Mouse (Mus musculus) stomach, embryonic 14.5 days (tissue): ENCODE data around the gene Fundc1. TPM values are rescaled to one million over a fixed set of nuclear protein-coding genes. Genes with fewer than 3 reads are reported as not detected.
"Not testable (repeated sequence)": the region's sequence is repeated elsewhere in the genome, so short reads cannot be mapped to it uniquely, and the experiment has no call there.

ENCODE experiments used
- ATAC-seq: fragments of 200-750 bp; cut with Nextera tagmentation; 2 replicates; pipeline ENCODE4 v1.8.0; 2017; ENCODE audit warnings: low read depth, moderate TSS enrichment; ENCODE audit not compliant: insufficient number of reproducible peaks, insufficient read depth, low FRiP score
- H3K27ac ChIP-seq: fragments of 300-500 bp; sonication (generic); 2 replicates; pipeline ENCODE4 v1.5.1; 2014; ENCODE audit warnings: mild to moderate bottlenecking, low read length, moderate library complexity, mixed read lengths
- H3K27me3 ChIP-seq: fragments of 300-500 bp; sonication (generic); 2 replicates; pipeline ENCODE4 v1.6.1; 2014; ENCODE audit warnings: low read length, control low read depth, mixed read lengths; ENCODE audit not compliant: control insufficient read depth, insufficient read depth
- H3K36me3 ChIP-seq: fragments of 300-500 bp; sonication (generic); 2 replicates; pipeline ENCODE4 v1.6.1; 2014; ENCODE audit warnings: mild to moderate bottlenecking, control low read depth, low read length, moderate library complexity, mixed read lengths; ENCODE audit not compliant: control insufficient read depth, insufficient read depth
- H3K4me1 ChIP-seq: fragments of 300-500 bp; sonication (generic); 2 replicates; pipeline ENCODE4 v1.6.1; 2014; ENCODE audit warnings: low read length, control low read depth, mixed read lengths; ENCODE audit not compliant: control insufficient read depth, insufficient read depth
- H3K4me2 ChIP-seq: fragments of 300-500 bp; sonication (generic); replicated peaks from 2 replicates; pipeline ENCODE4 v1.6.1; 2014; ENCODE audit warnings: low read depth, low read length, control low read depth
- H3K4me3 ChIP-seq: fragments of 300-500 bp; sonication (generic); 2 replicates; pipeline ENCODE4 v1.5.1; 2014; ENCODE audit warnings: low read depth, low read length, control low read depth
- H3K9ac ChIP-seq: fragments of 300-500 bp; sonication (generic); replicated peaks from 2 replicates; pipeline ENCODE4 v1.6.1; 2014; ENCODE audit warnings: low read depth, mild to moderate bottlenecking, control low read depth, low read length, moderate library complexity, mixed read lengths
- H3K9me3 ChIP-seq: fragments of 300-500 bp; sonication (generic); 2 replicates; pipeline ENCODE4 v1.6.1; 2016; ENCODE audit warnings: low read depth, low read length, control low read depth; ENCODE audit not compliant: control insufficient read depth
- WGBS: fragments of 180-500 bp; shearing (Covaris S2); extraction: QIAGEN DNeasy Blood & Tissue Kit; methylation state at CpG from one replicate; pipeline ENCODE4 v1.1.7; 2014; 5-methylcytosine and 5-hydroxymethylcytosine counted together
- polyA plus RNA-seq: library from polyadenylated mRNA; unstranded; fragments of >200 nt; fragmentation: Nextera tagmentation; extraction: Ambion mirVana; gene quantifications from 2 replicates; pipeline ENCODE4 v1.2.1, GENCODE M21; 2014

Gene Fundc1
- polyA plus RNA-seq, 1 experiment from 2014 or later: 69.8 TPM

DNA sequence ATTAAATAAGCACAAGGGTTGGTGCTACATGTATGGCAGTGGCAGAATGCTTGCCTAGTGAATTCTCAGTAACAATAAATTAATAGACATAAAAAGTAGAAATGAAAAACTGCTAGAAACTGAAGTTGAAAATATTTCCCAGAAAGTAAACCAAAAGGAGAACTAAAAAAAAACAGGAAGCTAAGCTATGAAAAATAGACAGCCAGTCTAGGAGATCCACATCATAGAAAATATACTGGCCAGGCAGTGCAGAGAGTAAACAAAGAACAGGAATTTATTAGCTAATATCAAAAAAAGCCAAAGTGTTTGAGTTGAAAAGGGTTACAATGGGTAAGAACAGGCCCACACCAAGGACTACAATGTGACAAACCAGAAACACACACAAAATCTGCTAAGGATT is 7.4 kb downstream of the Fundc1 start:
- Histone ChIP-seq H3K9me3 (no peaks in the 10 kb centered on the region), H3K4me3 (no peak overlapping the region), H3K27ac (no peak overlapping the region), H3K27me3 (no peaks in the 10 kb centered on the region), H3K36me3 (no peaks in the 10 kb centered on the region), H3K4me2 (no peak overlapping the region), H3K9ac (no peak overlapping the region), H3K4me1 (no peaks in the 10 kb centered on the region)
- ATAC-seq: no peak

GRCm38 (mm10) chrX:17558746-17559145 is 13.4 kb downstream of the Fundc1 start:
- H3K4me1 ChIP-seq: no peaks in the 10 kb centered on the region
- no peaks in the 10 kb centered on the region for H3K36me3 ChIP-seq
- H3K9me3 ChIP-seq: no peaks in the 10 kb centered on the region
- H3K27me3 ChIP-seq: no peaks in the 10 kb centered on the region
- WGBS: 59% methylated on average over 4 of the region's 4 CpGs
- H3K27ac ChIP-seq: no peak overlapping the region
- no peak overlapping the region for H3K4me2 ChIP-seq
- ATAC-seq: no peak
- H3K4me3 ChIP-seq: no peak overlapping the region
- no peak overlapping the region for H3K9ac ChIP-seq

DNA sequence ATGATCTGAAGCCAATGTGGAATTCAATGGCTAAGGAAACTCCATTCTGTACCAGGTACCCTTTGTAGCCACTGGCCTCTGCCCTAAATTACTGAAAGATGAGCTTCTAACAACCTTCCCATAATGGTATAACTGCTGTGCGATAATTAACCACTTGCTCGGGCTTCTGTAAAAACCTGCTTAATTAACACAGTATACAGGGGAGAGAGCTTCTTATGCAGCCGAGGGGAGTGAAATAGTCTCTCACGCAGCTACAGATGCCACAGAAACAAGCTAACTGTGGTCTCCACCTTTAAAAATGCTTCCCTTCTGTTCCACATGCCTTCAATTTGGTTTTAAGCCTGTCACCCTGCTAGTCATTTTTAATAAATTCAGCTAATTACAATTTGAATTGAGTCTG is 17.6 kb downstream of the Fundc1 start:
- 93% methylated on average over 4 of the region's 4 CpGs for WGBS
- H3K27me3 ChIP-seq: no peaks in the 10 kb centered on the region
- no peaks in the 10 kb centered on the region for H3K9me3 ChIP-seq
- H3K36me3 ChIP-seq: no peaks in the 10 kb centered on the region
- H3K4me3 ChIP-seq: no peak overlapping the region
- H3K4me1 ChIP-seq: no peaks in the 10 kb centered on the region
- no peak overlapping the region for H3K9ac ChIP-seq
- no peak overlapping the region for H3K27ac ChIP-seq
- no peak for ATAC-seq
- no peak overlapping the region for H3K4me2 ChIP-seq

DNA sequence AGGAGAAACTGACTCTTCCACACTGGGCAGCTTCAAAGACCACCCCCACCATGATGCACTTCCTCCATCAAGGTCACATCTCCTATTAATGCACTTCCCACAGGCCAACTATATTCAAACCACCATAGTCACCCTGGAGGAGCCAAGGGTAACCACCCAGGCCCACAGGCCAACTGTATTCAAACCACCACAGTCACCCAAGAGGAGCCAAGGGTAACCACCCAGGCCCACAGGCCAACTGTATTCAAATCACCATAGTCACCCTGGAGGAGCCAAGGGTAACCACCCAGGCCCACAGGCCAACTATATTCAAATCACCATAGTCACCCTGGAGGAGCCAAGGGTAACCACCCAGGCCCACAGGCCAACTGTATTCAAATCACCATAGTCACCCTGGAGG is 20.5 kb downstream of the Fundc1 start:
- not testable (repeated sequence) for H3K27me3 ChIP-seq, H3K36me3 ChIP-seq, H3K4me3 ChIP-seq, H3K4me2 ChIP-seq, H3K4me1 ChIP-seq, H3K9ac ChIP-seq, ATAC-seq, H3K27ac ChIP-seq, H3K9me3 ChIP-seq

DNA sequence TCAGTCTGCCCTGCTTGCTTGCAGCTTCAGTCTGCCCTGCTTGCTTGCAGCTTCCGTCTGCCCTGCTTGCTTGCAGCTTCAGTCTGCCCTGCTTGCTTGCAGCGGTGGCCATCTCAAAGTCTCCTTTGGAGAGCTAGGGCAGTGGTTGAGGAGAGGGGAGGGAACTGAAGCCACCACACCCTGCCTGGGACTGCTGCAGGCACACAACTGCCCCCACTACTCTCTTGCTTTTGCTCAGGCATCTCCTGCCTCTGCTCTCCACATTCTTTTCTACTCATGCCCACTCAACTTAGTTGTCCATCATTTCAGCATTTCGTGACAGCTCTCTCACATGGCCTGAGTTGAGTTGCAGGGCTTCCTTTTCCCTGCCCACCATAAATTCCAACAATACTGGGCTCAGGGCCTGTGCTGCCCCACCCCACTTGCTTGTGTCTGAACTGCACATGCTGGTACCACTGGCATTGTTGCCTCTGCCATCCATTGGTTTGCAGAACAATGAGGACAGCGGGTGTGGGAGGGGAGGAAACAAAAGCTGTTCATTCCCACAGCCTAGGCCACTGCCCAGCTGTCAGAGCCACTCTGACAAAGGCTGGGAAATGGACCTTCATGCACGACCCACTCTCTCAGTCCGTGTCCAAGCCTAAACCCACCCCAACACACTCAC is 24.9 kb downstream of the Fundc1 start:
- no peaks in the 10 kb centered on the region for H3K36me3 ChIP-seq
- no peak for ATAC-seq
- no peak overlapping the region for H3K4me3 ChIP-seq
- H3K27ac ChIP-seq: no peak overlapping the region
- H3K27me3 ChIP-seq: no peaks in the 10 kb centered on the region
- H3K9me3 ChIP-seq: no peaks in the 10 kb centered on the region
- H3K9ac ChIP-seq: no peak overlapping the region
- H3K4me2 ChIP-seq: no peak overlapping the region
- 38% methylated on average over 6 of the region's 6 CpGs for WGBS
- no peaks in the 10 kb centered on the region; the same call in 1 of the 2 replicates for H3K4me1 ChIP-seq

DNA sequence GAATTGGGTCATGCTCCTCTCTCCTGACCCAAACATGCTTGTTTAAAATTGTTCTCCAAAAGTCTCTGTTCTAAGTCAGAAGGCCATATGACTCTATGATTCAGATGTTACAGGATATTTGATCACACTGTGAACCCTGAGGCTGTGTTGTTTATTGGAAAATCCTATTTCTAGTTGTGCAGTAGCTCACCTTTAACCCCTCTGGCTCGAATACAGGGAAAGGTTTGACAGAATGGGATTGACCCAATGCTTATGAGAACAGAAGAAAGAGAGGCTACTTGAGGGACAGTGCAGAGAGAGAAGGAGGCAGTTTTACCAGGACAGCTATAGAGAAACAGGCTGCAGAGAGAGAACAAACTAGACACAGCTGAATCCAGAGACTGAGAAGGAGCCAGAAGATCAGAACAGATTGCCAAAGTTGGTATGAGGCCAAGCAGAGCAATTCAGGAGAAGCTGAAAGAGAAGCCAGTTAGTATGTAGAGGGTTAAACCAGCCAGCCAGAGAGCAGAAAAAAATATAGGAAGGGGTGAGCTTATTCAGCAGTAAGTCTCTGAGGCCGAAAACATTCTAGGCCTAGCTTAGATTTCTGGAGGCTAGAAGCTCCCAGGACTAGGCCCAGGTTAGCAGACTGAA is 27.1 kb downstream of the Fundc1 start:
- H3K4me3 ChIP-seq: no peak overlapping the region
- ATAC-seq: no peak
- no peak overlapping the region for H3K9ac ChIP-seq
- H3K4me1 ChIP-seq: no peaks in the 10 kb centered on the region; the same call in 1 of the 2 replicates
- no peaks in the 10 kb centered on the region for H3K27me3 ChIP-seq
- no peak overlapping the region for H3K4me2 ChIP-seq
- no peak overlapping the region for H3K27ac ChIP-seq
- no peaks in the 10 kb centered on the region for H3K9me3 ChIP-seq
- 32% methylated on average over 2 of the region's 2 CpGs for WGBS
- H3K36me3 ChIP-seq: no peaks in the 10 kb centered on the region

- 83% methylated on average over 4 of the region's 4 CpGs for WGBS
- no peak for ATAC-seq
- no peaks in the 10 kb centered on the region for H3K9me3 ChIP-seq
These were observed 34.4 kb downstream of the Fundc1 start for GRCm38 (mm10) chrX:17537701-17538100.

GRCm38 (mm10) chrX:17527008-17527407 is 45.1 kb downstream of the Fundc1 start:
- no peaks in the 10 kb centered on the region for H3K36me3 ChIP-seq

More at GRCm38 (mm10) chrX:17537701-17538100, 34.4 kb downstream of the Fundc1 start:
- Histone ChIP-seq H3K27ac (no peak overlapping the region), H3K4me3 (no peak overlapping the region), H3K4me2 (no peak overlapping the region), H3K4me1 (no peaks in the 10 kb centered on the region), H3K36me3 (no peaks in the 10 kb centered on the region), H3K27me3 (no peaks in the 10 kb centered on the region), H3K9ac (no peak overlapping the region)

More at GRCm38 (mm10) chrX:17527008-17527407, 45.1 kb downstream of the Fundc1 start:
- Histone ChIP-seq H3K4me3 (no peak overlapping the region), H3K9me3 (no peaks in the 10 kb centered on the region), H3K4me2 (no peak overlapping the region), H3K4me1 (no peaks in the 10 kb centered on the region), H3K27me3 (no peaks in the 10 kb centered on the region), H3K27ac (no peak overlapping the region), H3K9ac (no peak overlapping the region)
- no peak for ATAC-seq
- 88% methylated on average over 2 of the region's 2 CpGs for WGBS
